Comparison of ENCODE assay signal across 8 mouse cellular contexts in genomic region chr4:42951206-42952195, GRCm38 (mm10). TPM values are rescaled to one million over a fixed set of nuclear protein-coding genes. Genes with fewer than 3 reads are reported as not detected.
DNase-seq lines count a peak whose midpoint lies in the region; ATAC-seq and TF ChIP-seq lines count a peak whose summit lies in the region.

No protein-coding gene starts in this region.

- 49% methylated on average over 11 of the region's 11 CpGs for WGBS in heart, adult 2 months
- 64% methylated on average over 11 of the region's 11 CpGs for WGBS in embryonic facial prominence, embryonic 11.5 days
- WGBS in hindbrain, embryonic 12.5 days, result 64% methylated on average over 11 of the region's 11 CpGs
- WGBS in midbrain, postnatal 0 days, result 36% methylated on average over 11 of the region's 11 CpGs

- no peaks in the 10 kb centered on the region for H3K27me3 ChIP-seq in heart, adult 2 months (ENCODE audit: control insufficient read depth, insufficient read depth, low read length)
- H3K27me3 ChIP-seq in embryonic facial prominence, embryonic 11.5 days (ENCODE audit: control insufficient read depth, insufficient read depth, low read length), result no peaks in the 10 kb centered on the region
- no peaks in the 10 kb centered on the region for H3K27me3 ChIP-seq in hindbrain, embryonic 12.5 days
- H3K27me3 ChIP-seq in midbrain, postnatal 0 days (ENCODE audit: insufficient read depth, low read length), result no peaks in the 10 kb centered on the region

- no peak; the same call in 1 of the 2 replicates for TF ChIP-seq POLR2A in heart, adult 2 months (IDR thresholded peaks at IDR 0.05; ENCODE audit: insufficient read depth, low read depth, low read length)

- H3K36me3 ChIP-seq in heart, adult 2 months (ENCODE audit: control insufficient read depth, insufficient read depth, low read length), result no peaks in the 10 kb centered on the region
- no peaks in the 10 kb centered on the region for H3K36me3 ChIP-seq in embryonic facial prominence, embryonic 11.5 days (replicated peaks; ENCODE audit: control insufficient read depth, insufficient read depth, low read depth, low read length)
- peaks cover 11% of the 10 kb centered on the region for H3K36me3 ChIP-seq in hindbrain, embryonic 12.5 days
- H3K36me3 ChIP-seq in midbrain, postnatal 0 days (ENCODE audit: insufficient read depth, low read length), result peaks cover 8% of the 10 kb centered on the region

- no peaks in the 10 kb centered on the region for H3K79me2 ChIP-seq in heart, adult 2 months (replicated peaks; ENCODE audit: control insufficient read depth, insufficient read depth, low read length)

- peak overlapping the region; percentile 99 for H3K27ac ChIP-seq in heart, adult 2 months
- H3K27ac ChIP-seq in embryonic facial prominence, embryonic 11.5 days (replicated peaks; ENCODE audit: low read depth, low read length), result no peak overlapping the region
- H3K27ac ChIP-seq in hindbrain, embryonic 12.5 days, result 0 out of 2 replicates have a peak overlapping the region, but pooled peaks have one; percentile 24
- H3K27ac ChIP-seq in midbrain, postnatal 0 days (ENCODE audit: low read depth, low read length), result peak overlapping the region; percentile 97

- TF ChIP-seq CTCF in heart, adult 2 months (IDR thresholded peaks at IDR 0.05), result no peak
- TF ChIP-seq CTCF in midbrain, postnatal 0 days (IDR thresholded peaks at IDR 0.05), result no peak

- ATAC-seq in embryonic facial prominence, embryonic 11.5 days (replicated peaks; ENCODE audit: insufficient number of reproducible peaks, low FRiP score, low TSS enrichment, low read depth), result no peak
- no peak for ATAC-seq in hindbrain, embryonic 12.5 days (ENCODE audit: low FRiP score)
- no peak for ATAC-seq in midbrain, postnatal 0 days (ENCODE audit: low FRiP score)

- intact Hi-C loops in heart, adult 2 months (cut with DNase I), result no loop called here

- H3K9me3 ChIP-seq in embryonic facial prominence, embryonic 11.5 days (replicated peaks; ENCODE audit: control insufficient read depth, low read length), result no peaks in the 10 kb centered on the region
- no peaks in the 10 kb centered on the region for H3K9me3 ChIP-seq in hindbrain, embryonic 12.5 days (replicated peaks)
- no peaks in the 10 kb centered on the region for H3K9me3 ChIP-seq in midbrain, postnatal 0 days (ENCODE audit: low read length)

- H3K4me2 ChIP-seq in embryonic facial prominence, embryonic 11.5 days (ENCODE audit: low read depth, low read length), result no peak overlapping the region
- peak overlapping the region; percentile 94 for H3K4me2 ChIP-seq in hindbrain, embryonic 12.5 days (replicated peaks)
- H3K4me2 ChIP-seq in midbrain, postnatal 0 days (ENCODE audit: low read depth, low read length, poor library complexity, severe bottlenecking), result peak overlapping the region; percentile 86

- DNase-seq in heart, adult 2 months, result peak in 1 of 2 experiments; percentile 36
- no peak for DNase-seq in heart, adult 8-10 months (ENCODE audit: low spot score)
- no peak for DNase-seq in embryonic facial prominence, embryonic 11.5 days (ENCODE audit: low spot score)
- DNase-seq in midbrain, postnatal 0 days (ENCODE audit: low spot score), result no peak
- no peak for DNase-seq in yolk sac, embryonic 10.5 days (ENCODE audit: low spot score)
- no peak for DNase-seq in embryo, embryonic 11 days
- no peak for DNase-seq in Muller cell, postnatal 12 days (ENCODE audit: inconsistent ontology term)

- peak overlapping the region; percentile 42 for H3K9ac ChIP-seq in heart, adult 2 months (ENCODE audit: low read depth, low read length)
- H3K9ac ChIP-seq in embryonic facial prominence, embryonic 11.5 days (replicated peaks; ENCODE audit: low read length), result peak overlapping the region; percentile 7; the same call in 1 of the 2 replicates
- H3K9ac ChIP-seq in hindbrain, embryonic 12.5 days, result peak overlapping the region; percentile 94
- H3K9ac ChIP-seq in midbrain, postnatal 0 days (replicated peaks; ENCODE audit: low read length, poor library complexity, severe bottlenecking), result peak overlapping the region; percentile 100

- no peak for TF ChIP-seq EP300 in heart, adult 2 months (IDR thresholded peaks at IDR 0.05; ENCODE audit: insufficient read depth, low read depth, low read length)

- peaks cover 7% of the 10 kb centered on the region for H3K4me1 ChIP-seq in heart, adult 2 months (ENCODE audit: control insufficient read depth, insufficient read depth, low read length)
- H3K4me1 ChIP-seq in embryonic facial prominence, embryonic 11.5 days (ENCODE audit: control insufficient read depth, insufficient read depth, low read length), result no peaks in the 10 kb centered on the region; the same call in 1 of the 2 replicates
- H3K4me1 ChIP-seq in hindbrain, embryonic 12.5 days, result peaks cover 79% of the 10 kb centered on the region
- peaks cover 45% of the 10 kb centered on the region for H3K4me1 ChIP-seq in midbrain, postnatal 0 days (ENCODE audit: insufficient read depth, low read length)

- H3K4me3 ChIP-seq in heart, adult 2 months, result no peak overlapping the region; the same call in 1 of the 2 replicates
- H3K4me3 ChIP-seq in embryonic facial prominence, embryonic 11.5 days (ENCODE audit: low read depth, low read length), result no peak overlapping the region
- peak overlapping the region; percentile 73 for H3K4me3 ChIP-seq in hindbrain, embryonic 12.5 days
- peak overlapping the region; percentile 77 for H3K4me3 ChIP-seq in midbrain, postnatal 0 days (ENCODE audit: low read depth, low read length)

RNA-seq across cellular contexts. Expression of gene Dnajb5, which starts 1.9 kb away (rescaled TPM):
- total RNA-seq in heart, adult 2 months (2021), result 100 to 1,000 TPM in 1 of 2 experiments, 10 to 100 TPM in 1; 88.5 to 103 TPM
- polyA plus RNA-seq in heart, adult 2 months (2012; rRNA removed), result 45.6 and 51.1 TPM in 2 replicates
- 100 to 1,000 TPM in 2 of 4 experiments, 10 to 100 TPM in 2; 65.1 to 119 (median 88.0) TPM for total RNA-seq in heart, adult 8-10 months (2022)
- polyA plus RNA-seq in embryonic facial prominence, embryonic 11.5 days (2014; fragmentation: Nextera tagmentation; extraction: Ambion mirVana), result 8.6 and 9.7 TPM in 2 replicates
- polyA plus RNA-seq in hindbrain, embryonic 12.5 days (2016; fragmentation: Nextera tagmentation; extraction: Ambion mirVana), result 32.4 and 37.4 TPM in 2 replicates
- 75.6 and 109 TPM in 2 replicates for total RNA-seq in midbrain, postnatal 0 days (2014; rRNA removed)
- 37.9 and 41.4 TPM in 2 replicates for polyA plus RNA-seq in midbrain, postnatal 0 days (2015; fragmentation: Nextera tagmentation; extraction: Ambion mirVana)

RNA-seq across cellular contexts. Expression of gene 1700022I11Rik, which starts 17.9 kb away (rescaled TPM):
- not detected for total RNA-seq in heart, adult 2 months (2021)
- not detected in 2 replicates for polyA plus RNA-seq in heart, adult 2 months (2012; rRNA removed)
- not detected for total RNA-seq in heart, adult 8-10 months (2022)
- 0.70 and 0.76 TPM in 2 replicates for polyA plus RNA-seq in embryonic facial prominence, embryonic 11.5 days (2014; fragmentation: Nextera tagmentation; extraction: Ambion mirVana)
- 0.61 and 1.2 TPM in 2 replicates for polyA plus RNA-seq in hindbrain, embryonic 12.5 days (2016; fragmentation: Nextera tagmentation; extraction: Ambion mirVana)
- total RNA-seq in midbrain, postnatal 0 days (2014; rRNA removed), result not detected in 2 replicates
- polyA plus RNA-seq in midbrain, postnatal 0 days (2015; fragmentation: Nextera tagmentation; extraction: Ambion mirVana), result 0.19 and 0.48 TPM in 2 replicates

RNA-seq across cellular contexts. Expression of gene Phf24, which starts 35.0 kb away (rescaled TPM):
- 1 to 10 TPM; 5.0 to 5.8 TPM for total RNA-seq in heart, adult 2 months (2021)
- polyA plus RNA-seq in heart, adult 2 months (2012; rRNA removed), result 4.8 and 7.8 TPM in 2 replicates
- total RNA-seq in heart, adult 8-10 months (2022), result 1 to 10 TPM; 4.3 to 9.8 (median 7.0) TPM
- 0.43 and 0.80 TPM in 2 replicates for polyA plus RNA-seq in embryonic facial prominence, embryonic 11.5 days (2014; fragmentation: Nextera tagmentation; extraction: Ambion mirVana)
- polyA plus RNA-seq in hindbrain, embryonic 12.5 days (2016; fragmentation: Nextera tagmentation; extraction: Ambion mirVana), result 7.9 TPM in 2 replicates
- 130 and 148 TPM in 2 replicates for total RNA-seq in midbrain, postnatal 0 days (2014; rRNA removed)
- polyA plus RNA-seq in midbrain, postnatal 0 days (2015; fragmentation: Nextera tagmentation; extraction: Ambion mirVana), result 44.4 and 45.0 TPM in 2 replicates

RNA-seq across cellular contexts. Expression of gene Vcp, which starts 48.8 kb away (rescaled TPM):
- total RNA-seq in heart, adult 2 months (2021), result 100 to 1,000 TPM; 238 to 254 TPM
- 127 and 204 TPM in 2 replicates for polyA plus RNA-seq in heart, adult 2 months (2012; rRNA removed)
- 100 to 1,000 TPM; 255 to 280 (median 263) TPM for total RNA-seq in heart, adult 8-10 months (2022)
- 686 and 688 TPM in 2 replicates for polyA plus RNA-seq in embryonic facial prominence, embryonic 11.5 days (2014; fragmentation: Nextera tagmentation; extraction: Ambion mirVana)
- polyA plus RNA-seq in hindbrain, embryonic 12.5 days (2016; fragmentation: Nextera tagmentation; extraction: Ambion mirVana), result 626 and 637 TPM in 2 replicates
- total RNA-seq in midbrain, postnatal 0 days (2014; rRNA removed), result 192 and 242 TPM in 2 replicates
- polyA plus RNA-seq in midbrain, postnatal 0 days (2015; fragmentation: Nextera tagmentation; extraction: Ambion mirVana), result 448 and 464 TPM in 2 replicates

RNA-seq across cellular contexts. Expression of gene Fancg, which starts 58.8 kb away (rescaled TPM):
- total RNA-seq in heart, adult 2 months (2021), result 1 to 10 TPM; 2.8 to 3.2 TPM
- polyA plus RNA-seq in heart, adult 2 months (2012; rRNA removed), result 3.9 and 4.9 TPM in 2 replicates
- total RNA-seq in heart, adult 8-10 months (2022), result 1 to 10 TPM; 1.7 to 2.8 (median 2.2) TPM
- 19.7 and 22.7 TPM in 2 replicates for polyA plus RNA-seq in embryonic facial prominence, embryonic 11.5 days (2014; fragmentation: Nextera tagmentation; extraction: Ambion mirVana)
- polyA plus RNA-seq in hindbrain, embryonic 12.5 days (2016; fragmentation: Nextera tagmentation; extraction: Ambion mirVana), result 20.5 and 21.6 TPM in 2 replicates
- total RNA-seq in midbrain, postnatal 0 days (2014; rRNA removed), result 15.0 and 18.2 TPM in 2 replicates
- 14.2 and 14.3 TPM in 2 replicates for polyA plus RNA-seq in midbrain, postnatal 0 days (2015; fragmentation: Nextera tagmentation; extraction: Ambion mirVana)

Comparison
In these comparisons a context has a peak if more than half of its experiments do, and no peak if none do; other contexts are left out.
1. H3K4me3 ChIP-seq: peak in hindbrain, embryonic 12.5 days (single experiment) and midbrain, postnatal 0 days (single experiment); none in heart, adult 2 months (single experiment) and embryonic facial prominence, embryonic 11.5 days (single experiment).
2. H3K9ac ChIP-seq: peak in every context shown above with its lines; median percentile 100 in midbrain, postnatal 0 days; 94 in hindbrain, embryonic 12.5 days; 42 in heart, adult 2 months; 7 in embryonic facial prominence, embryonic 11.5 days.